Mouse (Mus musculus) cerebellum, adult 8-10 months (tissue): Measurements from ENCODE around the gene Ccdc69.

ENCODE experiments used
- DNase-seq: peaks from one replicate; pipeline ENCODE4 v3.0.0; 2022

Ccdc69 gene

DNA sequence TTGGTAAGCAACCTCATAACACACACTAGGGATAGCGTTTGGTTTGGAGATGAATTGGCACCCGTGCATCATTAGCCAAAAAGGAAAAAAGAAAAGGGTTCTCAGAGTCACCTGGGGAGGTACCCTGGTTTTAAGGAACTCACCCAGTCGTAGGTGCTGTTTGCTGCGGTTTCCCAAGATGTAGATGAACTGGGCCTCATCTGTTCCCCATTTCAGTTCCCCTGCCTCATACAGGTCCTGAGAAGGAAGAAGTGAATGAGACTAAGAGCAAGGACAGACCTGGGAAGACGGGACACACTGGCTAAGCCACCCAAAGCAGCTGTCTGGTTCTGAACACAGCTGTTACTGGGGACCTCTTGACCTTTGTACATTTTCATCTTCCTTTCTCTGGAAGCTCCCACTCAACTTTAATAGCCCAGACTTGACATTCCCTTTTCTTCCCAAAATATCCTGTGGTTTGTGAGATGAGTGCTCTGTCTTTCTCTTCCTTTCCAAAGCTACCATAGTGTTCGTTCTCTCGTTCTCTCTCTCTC is 72.9 kb downstream of the Ccdc69 start:
- DNase-seq, result no peak
